8 mouse cellular contexts compared by ENCODE assay signal in genomic region chr10:80264341-80265148, GRCm38 (mm10). TPM values are rescaled to one million over a fixed set of nuclear protein-coding genes. Genes with fewer than 3 reads are reported as not detected.
DNase-seq lines count a peak whose midpoint lies in the region; ATAC-seq lines count a peak whose summit lies in the region.

No protein-coding gene starts in this region.

- peak overlapping the region; percentile 88 for H3K27ac ChIP-seq in hindbrain, embryonic 15.5 days (replicated peaks)

- peaks cover 74% of the 10 kb centered on the region for H3K4me1 ChIP-seq in hindbrain, embryonic 15.5 days (replicated peaks)

- H3K9ac ChIP-seq in hindbrain, embryonic 15.5 days = peak overlapping the region; percentile 99

- WGBS in hindbrain, embryonic 15.5 days = 2% methylated on average over 60 of the region's 81 CpGs

- peak; percentile 99 for DNase-seq in T-cell, adult 2 months (ENCODE audit: low spot score)
- peak; percentile 98 to 100 for DNase-seq in cerebellum, postnatal 36 days
- peak; percentile 98 to 100 for DNase-seq in frontal cortex, postnatal 36 days (ENCODE audit: low spot score in 2 of 2)
- DNase-seq in left cerebral cortex, adult 11 months (ENCODE audit: low spot score) = peak; percentile 99
- DNase-seq in lung, postnatal 4 days = peak; percentile 99 to 100
- DNase-seq in retina, postnatal 7 days (ENCODE audit: low read depth, low spot score) = peak; percentile 98
- peak; percentile 98 for DNase-seq in urinary bladder, adult 2 months (ENCODE audit: low spot score)

- H3K4me2 ChIP-seq in hindbrain, embryonic 15.5 days = peak overlapping the region; percentile 85

- 0 out of 2 replicates have a peak, but pooled peaks cover 3% of the 10 kb centered on the region for H3K36me3 ChIP-seq in hindbrain, embryonic 15.5 days

- peak; percentile 81 for ATAC-seq in hindbrain, embryonic 15.5 days (ENCODE audit: low FRiP score, low read depth)

- no peaks in the 10 kb centered on the region for H3K9me3 ChIP-seq in hindbrain, embryonic 15.5 days

- peak overlapping the region; percentile 96 for H3K4me3 ChIP-seq in hindbrain, embryonic 15.5 days

- H3K27me3 ChIP-seq in hindbrain, embryonic 15.5 days = no peaks in the 10 kb centered on the region

RNA-seq across cellular contexts. Expression of gene Dazap1, which starts 3.3 kb away (rescaled TPM):
- polyA plus RNA-seq in hindbrain, embryonic 15.5 days (2015; fragmentation: Nextera tagmentation; extraction: Ambion mirVana) = 46.9 and 51.3 TPM in 2 replicates
- 68.2 and 82.3 TPM in 2 replicates for polyA plus RNA-seq in urinary bladder, adult 2 months (2012; rRNA removed)

RNA-seq across cellular contexts. Expression of gene Gamt, which starts 3.7 kb away (rescaled TPM):
- 24.6 and 28.1 TPM in 2 replicates for polyA plus RNA-seq in hindbrain, embryonic 15.5 days (2015; fragmentation: Nextera tagmentation; extraction: Ambion mirVana)
- polyA plus RNA-seq in urinary bladder, adult 2 months (2012; rRNA removed) = 17.4 and 19.0 TPM in 2 replicates

RNA-seq across cellular contexts. Expression of gene Ndufs7, which starts 15.6 kb away (rescaled TPM):
- polyA plus RNA-seq in hindbrain, embryonic 15.5 days (2015; fragmentation: Nextera tagmentation; extraction: Ambion mirVana) = 311 and 321 TPM in 2 replicates
- polyA plus RNA-seq in urinary bladder, adult 2 months (2012; rRNA removed) = 294 and 337 TPM in 2 replicates

RNA-seq across cellular contexts. Expression of gene Rps15, which starts 27.7 kb away (rescaled TPM):
- polyA plus RNA-seq in hindbrain, embryonic 15.5 days (2015; fragmentation: Nextera tagmentation; extraction: Ambion mirVana) = 551 and 587 TPM in 2 replicates
- 3,215 and 3,453 TPM in 2 replicates for polyA plus RNA-seq in urinary bladder, adult 2 months (2012; rRNA removed)

RNA-seq across cellular contexts. Expression of gene Apc2, which starts 31.2 kb away (rescaled TPM):
- 175 and 181 TPM in 2 replicates for polyA plus RNA-seq in hindbrain, embryonic 15.5 days (2015; fragmentation: Nextera tagmentation; extraction: Ambion mirVana)
- polyA plus RNA-seq in urinary bladder, adult 2 months (2012; rRNA removed) = 0.76 and 1.4 TPM in 2 replicates

Comparison
In these comparisons a context has a peak if more than half of its experiments do, and no peak if none do; other contexts are left out.
1. Peak in every context shown above with its lines: DNase-seq, ATAC-seq, H3K4me3 ChIP-seq and H3K27ac ChIP-seq.